Mouse (Mus musculus): ENCODE measurements around the gene Bcar3. TPM values are rescaled to one million over a fixed set of nuclear protein-coding genes. Genes with fewer than 3 reads are reported as not detected.

Bcar3 gene
- polyA plus RNA-seq, 1 experiment from 2014 or later, result 2.8 TPM

DNA sequence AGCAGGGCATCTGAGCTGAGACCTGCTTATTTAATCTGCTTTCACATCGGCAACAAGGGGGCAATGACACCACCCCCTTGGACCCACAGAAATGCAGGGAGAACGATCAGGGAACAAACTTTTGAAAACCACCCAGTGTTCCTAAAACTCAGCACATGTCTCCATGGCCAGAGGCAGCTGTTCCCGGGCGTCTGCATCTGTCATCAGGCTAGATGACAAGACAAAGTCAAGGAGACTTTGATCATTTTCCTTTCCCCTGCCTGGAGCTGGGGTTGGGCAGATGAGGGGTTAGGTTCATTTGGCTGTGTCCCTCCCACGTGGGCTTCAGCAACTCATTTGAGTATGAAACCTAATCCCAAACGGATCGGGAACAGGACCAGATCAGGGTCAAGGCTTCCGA lies 120.9 kb downstream of the Bcar3 start:
- Histone ChIP-seq H3K4me2 (ENCODE audit: low read length) (no peak overlapping the region), H3K36me3 (ENCODE audit: control insufficient read depth, insufficient read depth, low read length) (no peaks in the 10 kb centered on the region), H3K4me1 (ENCODE audit: control insufficient read depth in 2 of 2, insufficient read depth in 2 of 2, low read length in 2 of 2) (peaks cover 5 to 6% of the 10 kb centered on the region in 2 experiments; a peak in 2 of 4 replicates), H3K27ac (replicated peaks in 1 of 2; ENCODE audit: control insufficient read depth in 1 of 2, insufficient read depth in 1 of 2, low read depth in 2 of 2, low read length in 2 of 2) (no peak overlapping the region), H3K9me3 (ENCODE audit: control insufficient read depth, low read length) (no peaks in the 10 kb centered on the region), H3K27me3 (ENCODE audit: control insufficient read depth, insufficient read depth, low read length) (peaks cover 14% of the 10 kb centered on the region), H3K9ac (ENCODE audit: low read length) (no peak overlapping the region), H3K4me3 (ENCODE audit: control insufficient read depth in 1 of 2, insufficient read depth in 1 of 2, low read depth in 1 of 2, low read length in 2 of 2) (no peak overlapping the region)
- no peak for ATAC-seq (ENCODE audit: insufficient number of reproducible peaks, insufficient read depth, low FRiP score, low read depth)
- WGBS, result 66% methylated on average over 8 of the region's 8 CpGs

DNA sequence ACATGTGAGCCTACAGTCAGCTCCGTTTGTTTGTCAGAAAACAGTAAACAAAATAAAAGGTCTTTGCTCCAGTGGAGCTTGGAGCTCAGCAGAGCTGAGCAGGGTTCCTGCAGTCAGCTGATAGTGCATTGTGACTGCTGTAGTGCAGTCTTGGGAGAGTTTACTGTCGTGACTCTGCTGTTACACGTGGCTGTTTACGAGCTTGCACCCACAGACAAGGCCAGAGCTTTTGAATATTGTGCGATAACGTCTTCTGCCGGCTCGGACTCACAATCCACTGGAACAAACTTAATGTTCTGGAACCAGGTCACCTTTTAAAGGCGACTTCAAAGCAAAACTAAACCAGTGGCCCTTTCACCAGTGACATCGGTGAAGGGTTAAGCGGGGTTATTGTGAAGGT lies 123.5 kb downstream of the Bcar3 start:
- Histone ChIP-seq H3K27me3 (ENCODE audit: control insufficient read depth, insufficient read depth, low read length) (peaks cover 17% of the 10 kb centered on the region), H3K4me2 (ENCODE audit: low read length) (no peak overlapping the region), H3K4me3 (ENCODE audit: control insufficient read depth in 1 of 2, insufficient read depth in 1 of 2, low read depth in 1 of 2, low read length in 2 of 2) (no peak overlapping the region), H3K4me1 (ENCODE audit: control insufficient read depth in 2 of 2, insufficient read depth in 2 of 2, low read length in 2 of 2) (peaks cover 20 to 24% of the 10 kb centered on the region in 2 experiments), H3K27ac (replicated peaks in 1 of 2; ENCODE audit: control insufficient read depth in 1 of 2, insufficient read depth in 1 of 2, low read depth in 2 of 2, low read length in 2 of 2) (no peak overlapping the region), H3K36me3 (ENCODE audit: control insufficient read depth, insufficient read depth, low read length) (no peaks in the 10 kb centered on the region), H3K9ac (ENCODE audit: low read length) (no peak overlapping the region), H3K9me3 (ENCODE audit: control insufficient read depth, low read length) (no peaks in the 10 kb centered on the region)
- WGBS, result 65% methylated on average over 11 of the region's 11 CpGs
- no peak for ATAC-seq (ENCODE audit: insufficient number of reproducible peaks, insufficient read depth, low FRiP score, low read depth)

DNA sequence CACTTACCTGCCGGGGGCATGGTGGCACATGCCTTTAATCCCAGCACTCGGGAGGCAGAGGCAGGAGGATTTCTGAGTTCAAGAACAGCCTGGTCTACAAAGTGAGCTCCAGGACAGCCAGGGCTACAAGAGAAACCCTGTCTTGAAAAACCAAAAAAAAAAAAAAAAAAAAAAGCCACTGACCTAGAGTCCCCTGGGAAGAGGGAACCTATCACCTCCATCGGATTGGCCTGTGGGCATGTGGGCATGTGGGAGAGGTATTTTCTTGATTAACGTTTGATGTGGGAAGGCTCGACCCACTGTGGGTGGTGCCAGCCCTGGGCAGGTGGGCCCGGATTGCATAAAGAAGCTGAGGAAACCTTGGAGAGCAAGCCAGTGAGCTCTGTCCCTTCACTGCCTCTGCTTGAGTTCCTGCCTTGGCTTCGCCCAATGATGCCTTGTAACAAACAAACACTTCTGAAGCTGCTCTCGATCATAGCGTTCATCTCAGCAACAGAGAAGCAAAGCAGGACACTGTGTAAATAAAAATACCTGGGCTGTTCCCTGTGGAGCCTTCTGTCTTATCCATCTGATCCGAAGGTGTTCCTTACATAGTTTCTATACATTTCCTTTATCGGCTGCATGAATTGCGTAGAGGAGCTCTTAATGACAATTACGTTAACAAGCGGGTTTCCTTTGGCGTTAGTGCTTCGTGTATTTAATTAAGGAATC lies 124.8 kb downstream of the Bcar3 start:
- no peak overlapping the region for H3K9ac ChIP-seq (ENCODE audit: low read length)
- no peaks in the 10 kb centered on the region for H3K9me3 ChIP-seq (ENCODE audit: control insufficient read depth, low read length)
- H3K4me3 ChIP-seq (ENCODE audit: control insufficient read depth in 1 of 2, insufficient read depth in 1 of 2, low read depth in 1 of 2, low read length in 2 of 2), result peak overlapping the region in 1 of 2 experiments; percentile 63; a peak in 1 of 4 replicates
- H3K27me3 ChIP-seq (ENCODE audit: control insufficient read depth, insufficient read depth, low read length), result peaks cover 14% of the 10 kb centered on the region
- no peaks in the 10 kb centered on the region for H3K36me3 ChIP-seq (ENCODE audit: control insufficient read depth, insufficient read depth, low read length)
- 46% methylated on average over 16 of the region's 16 CpGs for WGBS
- no peak for ATAC-seq (ENCODE audit: insufficient number of reproducible peaks, insufficient read depth, low FRiP score, low read depth)
- peaks cover 20 to 24% of the 10 kb centered on the region in 2 experiments for H3K4me1 ChIP-seq (ENCODE audit: control insufficient read depth in 2 of 2, insufficient read depth in 2 of 2, low read length in 2 of 2)
- no peak overlapping the region for H3K27ac ChIP-seq (replicated peaks in 1 of 2; ENCODE audit: control insufficient read depth in 1 of 2, insufficient read depth in 1 of 2, low read depth in 2 of 2, low read length in 2 of 2)
- H3K4me2 ChIP-seq (ENCODE audit: low read length), result peak overlapping the region; percentile 97

DNA sequence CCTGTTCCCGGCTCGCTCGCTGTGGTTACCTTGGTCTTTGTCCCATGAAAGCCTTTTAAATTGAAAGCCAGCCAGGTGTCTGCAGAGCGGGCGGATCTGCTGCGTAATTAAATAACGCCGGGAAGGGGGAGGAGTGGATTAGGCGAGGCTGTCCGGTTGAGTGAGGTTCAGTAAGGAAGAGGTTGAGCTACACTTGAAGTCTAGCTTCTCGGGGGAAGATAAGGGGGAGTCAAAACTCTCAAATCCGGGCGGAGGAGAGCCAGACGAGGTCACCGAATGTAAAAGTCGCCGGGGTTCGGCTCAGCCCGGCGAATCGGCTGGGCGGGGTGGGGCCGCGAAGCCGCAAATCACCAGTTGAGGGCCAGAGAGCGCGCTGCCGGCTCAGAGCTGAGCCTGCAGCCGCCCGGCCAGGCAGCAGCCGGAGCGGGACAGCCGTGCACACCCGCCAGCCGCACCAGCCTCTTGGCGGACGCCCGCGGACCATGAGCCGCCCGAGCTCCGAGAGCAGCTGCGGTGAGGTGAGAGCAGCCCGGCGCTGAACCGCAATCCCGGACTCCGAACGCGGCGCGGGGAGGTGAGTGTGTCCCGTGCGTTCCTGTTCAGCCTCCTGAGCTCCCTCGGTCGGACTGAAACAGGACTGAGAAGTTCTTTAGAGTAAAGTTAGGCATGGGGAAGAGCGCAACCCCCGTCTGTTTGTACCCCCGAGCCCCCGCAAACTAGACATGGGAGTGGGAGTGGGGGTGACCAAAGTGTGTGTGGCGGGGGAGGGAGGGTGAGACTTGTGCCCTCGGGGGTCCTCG lies 125.9 kb downstream of the Bcar3 start:
- Histone ChIP-seq H3K4me3 (ENCODE audit: control insufficient read depth in 1 of 2, insufficient read depth in 1 of 2, low read depth in 1 of 2, low read length in 2 of 2) (peak overlapping the region; percentile 63 to 74), H3K27me3 (ENCODE audit: control insufficient read depth, insufficient read depth, low read length) (peaks cover 14% of the 10 kb centered on the region), H3K36me3 (ENCODE audit: control insufficient read depth, insufficient read depth, low read length) (no peaks in the 10 kb centered on the region), H3K4me2 (ENCODE audit: low read length) (peak overlapping the region; percentile 97), H3K27ac (replicated peaks in 1 of 2; ENCODE audit: control insufficient read depth in 1 of 2, insufficient read depth in 1 of 2, low read depth in 2 of 2, low read length in 2 of 2) (peak overlapping the region in 1 of 2 experiments; percentile 45; a peak in 1 of 4 replicates), H3K4me1 (ENCODE audit: control insufficient read depth in 2 of 2, insufficient read depth in 2 of 2, low read length in 2 of 2) (peaks cover 14 to 21% of the 10 kb centered on the region in 2 experiments), H3K9me3 (ENCODE audit: control insufficient read depth, low read length) (no peaks in the 10 kb centered on the region), H3K9ac (ENCODE audit: low read length) (peak overlapping the region; percentile 77)
- WGBS, result under 1% methylated on average over 63 of the region's 63 CpGs
- ATAC-seq (ENCODE audit: insufficient number of reproducible peaks, insufficient read depth, low FRiP score, low read depth), result peak; percentile 81

DNA sequence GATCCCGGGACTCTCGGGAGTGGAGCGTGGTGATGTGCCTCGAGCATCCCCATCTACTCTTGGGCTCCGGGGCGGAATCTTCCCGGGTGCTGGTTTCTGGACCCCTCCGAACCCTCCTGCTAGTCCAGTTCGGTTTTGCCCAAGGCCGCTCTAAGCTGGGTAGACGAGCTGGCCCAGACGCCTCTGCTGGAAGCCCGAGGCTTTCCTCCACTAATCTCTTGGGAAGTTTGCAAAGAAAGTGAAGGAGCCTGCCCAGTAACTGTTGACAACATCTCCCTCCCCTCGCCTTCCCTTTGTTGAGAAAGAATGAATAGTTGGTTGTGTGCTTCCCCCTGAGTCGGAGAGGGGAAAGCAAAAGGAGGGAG lies 126.5 kb downstream of the Bcar3 start:
- Histone ChIP-seq H3K36me3 (ENCODE audit: control insufficient read depth, insufficient read depth, low read length) (no peaks in the 10 kb centered on the region), H3K27me3 (ENCODE audit: control insufficient read depth, insufficient read depth, low read length) (peaks cover 14% of the 10 kb centered on the region), H3K27ac (replicated peaks in 1 of 2; ENCODE audit: control insufficient read depth in 1 of 2, insufficient read depth in 1 of 2, low read depth in 2 of 2, low read length in 2 of 2) (no peak overlapping the region), H3K4me3 (ENCODE audit: control insufficient read depth in 1 of 2, insufficient read depth in 1 of 2, low read depth in 1 of 2, low read length in 2 of 2) (peak overlapping the region; percentile 63 to 74), H3K9ac (ENCODE audit: low read length) (peak overlapping the region; percentile 77), H3K9me3 (ENCODE audit: control insufficient read depth, low read length) (no peaks in the 10 kb centered on the region), H3K4me1 (ENCODE audit: control insufficient read depth in 2 of 2, insufficient read depth in 2 of 2, low read length in 2 of 2) (peaks cover 14 to 21% of the 10 kb centered on the region in 2 experiments), H3K4me2 (ENCODE audit: low read length) (peak overlapping the region; percentile 97)
- 2% methylated on average over 15 of the region's 15 CpGs for WGBS
- 0 out of 2 replicates have a peak, but pooled peaks have one; percentile 28 for ATAC-seq (ENCODE audit: insufficient number of reproducible peaks, insufficient read depth, low FRiP score, low read depth)

DNA sequence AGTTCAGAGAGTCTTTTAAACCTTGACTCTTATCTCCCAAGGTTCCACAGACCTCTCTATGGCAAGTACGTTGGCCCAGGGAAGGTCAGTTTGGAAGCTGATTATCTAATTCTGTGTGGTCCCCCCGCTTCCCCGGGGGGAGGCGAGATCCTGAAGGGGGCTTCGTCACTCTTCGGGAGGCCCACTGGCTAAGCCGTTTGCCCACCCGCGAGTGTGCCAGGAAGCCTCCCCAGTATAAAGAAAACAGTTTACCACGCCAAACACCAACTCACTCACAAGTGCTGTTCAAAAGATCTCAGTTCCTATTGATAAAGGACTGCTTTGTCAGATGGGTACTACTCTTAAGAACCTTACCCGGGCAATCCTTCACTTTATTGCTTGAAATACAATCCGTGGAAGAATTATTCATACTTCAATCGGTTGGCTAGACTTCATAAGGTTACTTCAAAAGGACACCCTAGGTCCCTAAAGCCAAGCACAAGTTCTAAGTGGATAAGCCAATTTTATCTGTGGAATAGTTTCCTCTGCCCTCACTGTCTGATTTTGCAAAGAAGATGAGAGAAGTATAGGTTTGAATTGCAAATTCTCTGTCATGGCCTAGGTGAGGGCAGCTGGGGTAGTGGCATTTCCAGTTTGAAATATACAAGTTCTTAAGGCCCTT lies 127.2 kb downstream of the Bcar3 start:
- H3K4me3 ChIP-seq (ENCODE audit: control insufficient read depth in 1 of 2, insufficient read depth in 1 of 2, low read depth in 1 of 2, low read length in 2 of 2), result peak overlapping the region in 1 of 2 experiments; percentile 63; a peak in 1 of 4 replicates
- H3K36me3 ChIP-seq (ENCODE audit: control insufficient read depth, insufficient read depth, low read length), result no peaks in the 10 kb centered on the region
- H3K27me3 ChIP-seq (ENCODE audit: control insufficient read depth, insufficient read depth, low read length), result peaks cover 14% of the 10 kb centered on the region
- H3K9ac ChIP-seq (ENCODE audit: low read length), result no peak overlapping the region
- no peaks in the 10 kb centered on the region for H3K9me3 ChIP-seq (ENCODE audit: control insufficient read depth, low read length)
- no peak for ATAC-seq (ENCODE audit: insufficient number of reproducible peaks, insufficient read depth, low FRiP score, low read depth)
- H3K27ac ChIP-seq (replicated peaks in 1 of 2; ENCODE audit: control insufficient read depth in 1 of 2, insufficient read depth in 1 of 2, low read depth in 2 of 2, low read length in 2 of 2), result no peak overlapping the region
- 26% methylated on average over 13 of the region's 13 CpGs for WGBS
- H3K4me1 ChIP-seq (ENCODE audit: control insufficient read depth in 2 of 2, insufficient read depth in 2 of 2, low read length in 2 of 2), result peaks cover 14 to 21% of the 10 kb centered on the region in 2 experiments
- H3K4me2 ChIP-seq (ENCODE audit: low read length), result peak overlapping the region; percentile 97

DNA sequence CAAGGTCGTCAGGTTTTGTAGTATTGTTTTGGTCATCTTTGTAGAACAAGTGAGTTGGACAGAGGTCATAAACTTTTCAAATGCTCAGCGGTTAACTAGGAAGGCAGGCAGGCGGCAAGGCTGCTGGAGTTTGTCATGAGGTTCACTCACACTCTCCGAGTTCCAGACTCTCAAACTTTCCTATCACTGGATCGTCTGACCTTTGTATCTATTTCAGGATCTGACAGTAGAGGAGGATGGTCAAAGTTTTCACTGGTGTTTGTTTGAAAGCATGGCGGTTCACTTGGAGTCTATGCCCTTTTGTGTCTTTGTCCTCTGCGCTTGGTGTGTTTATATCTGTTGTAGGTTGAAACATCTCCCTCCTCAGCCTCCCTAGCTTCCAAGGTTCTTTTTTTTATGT lies 127.9 kb downstream of the Bcar3 start:
- Histone ChIP-seq H3K4me2 (ENCODE audit: low read length) (no peak overlapping the region), H3K27ac (replicated peaks in 1 of 2; ENCODE audit: control insufficient read depth in 1 of 2, insufficient read depth in 1 of 2, low read depth in 2 of 2, low read length in 2 of 2) (no peak overlapping the region), H3K9me3 (ENCODE audit: control insufficient read depth, low read length) (no peaks in the 10 kb centered on the region), H3K4me3 (ENCODE audit: control insufficient read depth in 1 of 2, insufficient read depth in 1 of 2, low read depth in 1 of 2, low read length in 2 of 2) (no peak overlapping the region), H3K36me3 (ENCODE audit: control insufficient read depth, insufficient read depth, low read length) (no peaks in the 10 kb centered on the region), H3K9ac (ENCODE audit: low read length) (no peak overlapping the region), H3K4me1 (ENCODE audit: control insufficient read depth in 2 of 2, insufficient read depth in 2 of 2, low read length in 2 of 2) (peaks cover 14 to 21% of the 10 kb centered on the region in 2 experiments), H3K27me3 (ENCODE audit: control insufficient read depth, insufficient read depth, low read length) (peaks cover 14% of the 10 kb centered on the region)
- WGBS, result 38% methylated on average over 7 of the region's 7 CpGs
- no peak for ATAC-seq (ENCODE audit: insufficient number of reproducible peaks, insufficient read depth, low FRiP score, low read depth)

All from heart, embryonic 14.5 days (tissue).